Mouse (Mus musculus) left cerebral cortex, adult 8-10 months (tissue): ENCODE measurements at regions not wholly inside any gene's neighbourhood (a gene's known extent, or its start where the extent isn't known, plus 50 kb on each side); places are given as distances from the start of the nearest gene placed in this dataset.

ENCODE experiments used
- DNase-seq, 2 experiments: peaks; one replicate each; pipeline ENCODE4 v3.0.0; 2022; ENCODE audit warnings: low spot score in 2 of 2

DNA sequence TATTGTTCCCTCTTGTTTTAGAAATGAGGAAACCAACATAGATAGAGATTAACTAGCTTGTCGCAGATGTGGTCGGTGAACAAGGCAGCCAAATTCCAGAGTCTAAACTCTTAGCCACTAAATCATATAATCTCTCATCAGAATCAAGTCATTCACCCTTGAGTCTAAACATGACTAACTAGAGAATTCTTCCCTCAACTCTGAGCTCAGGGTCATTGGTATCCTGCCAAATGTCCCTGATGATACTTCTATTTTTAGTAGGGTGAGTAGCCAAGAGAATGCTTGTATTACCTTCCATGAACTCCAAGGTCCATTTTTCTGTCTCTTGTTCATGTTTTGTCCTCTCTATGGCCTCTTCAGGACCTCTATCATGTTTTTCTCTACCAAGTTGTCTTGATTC, 174.9 kb upstream of the Tars start:
- DNase-seq = no peak

DNA sequence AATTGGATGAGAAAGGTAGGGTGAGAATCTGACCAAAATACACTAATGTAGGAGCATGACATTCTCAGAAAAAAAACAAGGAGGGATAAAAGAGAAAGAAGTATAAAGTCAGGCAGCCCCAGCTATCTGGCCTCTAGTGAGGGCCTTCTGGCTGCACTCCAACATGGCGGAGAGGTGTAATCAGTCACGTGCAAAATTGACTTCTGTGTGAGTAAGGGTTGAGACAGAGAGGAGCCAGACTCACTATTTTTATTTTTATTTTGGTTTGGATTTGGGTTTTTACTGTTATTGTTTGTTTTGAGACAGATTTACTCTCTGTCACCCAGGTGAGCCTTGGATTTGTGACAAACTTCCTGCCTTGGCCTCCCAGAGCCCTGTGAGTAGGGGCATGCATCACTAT, 174.0 kb upstream of the Tars start:
- DNase-seq = no peak

DNA sequence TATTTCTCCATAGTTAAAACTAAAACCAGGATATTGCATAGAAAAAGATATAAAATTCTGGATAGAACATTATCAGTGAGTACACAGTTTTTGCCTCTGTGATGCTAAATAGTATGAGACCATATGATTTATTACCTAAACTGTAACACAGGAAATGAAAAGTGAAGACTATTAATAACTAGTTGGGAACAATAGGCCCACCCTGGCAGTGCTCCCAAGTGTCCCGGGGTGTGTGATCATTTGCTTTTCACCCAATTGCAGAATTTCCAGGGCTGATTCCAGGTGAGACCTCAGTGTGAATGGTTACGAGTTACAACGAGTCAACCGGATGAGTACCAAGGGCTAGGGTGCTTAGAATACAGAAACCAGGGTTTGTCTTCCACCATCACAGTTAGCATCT, 172.6 kb upstream of the Tars start:
- no peak for DNase-seq

DNA sequence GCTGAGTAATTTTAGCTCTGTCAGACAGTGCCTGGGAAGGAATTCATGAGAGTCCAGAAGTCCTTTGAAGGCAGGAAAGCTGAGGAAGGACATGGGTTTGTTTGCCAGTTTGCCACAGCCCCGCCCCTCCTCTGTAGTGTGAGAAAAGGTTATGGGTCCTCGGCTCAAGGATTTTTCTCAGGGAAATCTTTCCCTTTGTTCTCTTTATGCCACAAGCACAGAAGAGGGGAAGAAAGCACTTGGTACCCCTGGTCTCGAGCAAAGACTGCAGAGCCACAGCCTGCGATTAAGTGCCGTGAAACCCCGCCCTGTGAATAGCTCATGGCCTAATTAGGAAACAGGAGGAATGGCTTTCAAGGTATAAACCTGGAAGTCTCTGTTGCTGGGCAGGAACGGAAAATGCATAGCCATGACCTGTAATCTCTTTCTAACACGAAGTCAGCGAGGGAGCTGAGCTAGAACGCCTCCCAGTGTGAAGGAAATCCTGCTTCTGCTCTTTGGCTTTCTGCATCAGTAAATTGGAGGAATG, 166.1 kb upstream of the Tars start:
- DNase-seq = no peak

DNA sequence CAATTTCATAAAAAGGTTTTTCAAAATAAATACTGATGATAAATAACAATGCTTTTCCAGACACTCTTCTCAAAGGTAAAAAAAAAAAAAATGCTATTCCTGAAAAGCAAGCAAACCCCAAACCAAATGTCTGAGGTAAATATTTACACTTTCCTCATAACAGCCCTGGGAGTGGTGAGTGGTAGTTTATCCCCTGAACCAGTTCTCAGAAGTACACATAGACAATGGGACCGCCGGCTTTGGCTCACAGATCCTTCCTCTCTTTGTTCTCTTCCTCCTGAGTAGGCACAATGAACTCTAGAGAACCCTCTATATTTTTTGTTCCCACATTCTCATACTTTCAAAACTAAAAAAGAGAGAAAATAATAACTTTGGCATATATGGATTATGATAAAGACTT, 153.1 kb upstream of the Tars start:
- no peak for DNase-seq

DNA sequence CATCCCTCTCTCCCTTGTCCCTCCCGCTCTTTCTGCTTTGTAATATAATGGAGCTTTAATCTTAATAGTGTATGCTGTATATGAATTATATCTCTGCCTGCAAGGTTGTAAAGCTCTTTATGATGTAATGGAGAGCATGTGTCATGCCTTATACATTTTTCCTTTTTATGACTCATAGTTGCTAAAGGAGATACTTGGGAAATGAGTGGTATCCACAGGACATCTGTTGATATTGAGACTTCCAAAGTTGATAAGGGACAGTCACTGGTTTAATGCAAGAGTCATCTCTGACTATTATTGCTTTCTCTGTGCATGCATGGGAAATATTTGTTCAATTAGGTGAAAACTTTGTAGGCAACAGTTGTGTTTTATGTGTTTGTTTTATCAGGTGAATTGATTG, 152.6 kb upstream of the Tars start:
- no peak for DNase-seq

DNA sequence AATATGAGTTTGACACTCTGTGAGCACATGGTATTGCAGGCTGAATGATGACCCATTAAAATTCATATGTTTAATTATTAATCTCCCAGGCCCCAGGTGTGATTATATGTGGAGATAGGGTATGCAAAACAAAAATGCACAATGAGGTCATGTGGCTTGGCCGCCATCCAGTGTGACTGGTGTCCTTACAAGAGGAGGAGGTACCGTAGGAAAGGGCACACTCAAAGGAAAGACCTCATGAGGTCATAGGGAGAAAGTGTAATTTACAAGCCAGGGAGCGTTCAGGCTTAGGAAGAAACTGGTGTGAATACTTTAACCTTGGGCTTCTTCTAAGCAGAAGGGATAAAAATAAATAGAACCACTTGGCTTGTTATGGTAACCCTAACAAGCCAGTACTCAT, 140.0 kb upstream of the Tars start:
- no peak for DNase-seq

DNA sequence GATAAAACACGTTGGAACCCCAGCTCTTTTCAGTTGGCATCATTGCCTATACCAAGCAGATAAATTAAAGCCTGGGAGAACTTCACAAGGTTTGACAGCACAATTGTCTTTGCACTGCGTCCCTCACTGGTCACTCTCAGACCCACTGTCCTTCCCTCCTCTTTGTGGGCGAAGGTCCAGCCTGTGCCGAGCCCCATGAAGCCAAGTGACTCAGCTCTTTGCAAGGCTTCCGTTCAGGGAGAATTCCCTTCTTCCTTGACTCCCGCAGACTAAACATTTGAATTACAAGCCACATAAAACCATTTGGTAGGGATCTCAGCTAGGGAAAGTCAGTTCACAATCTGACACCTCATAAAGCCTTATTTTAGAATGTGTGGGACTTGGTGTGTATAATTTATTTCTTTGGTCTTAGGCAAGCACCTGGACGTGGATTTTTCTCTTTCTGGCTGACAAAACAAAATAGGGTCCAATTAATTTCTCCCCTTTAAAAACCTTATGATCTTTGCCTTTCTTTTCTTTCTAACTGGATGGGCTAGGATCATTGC, 136.7 kb upstream of the Tars start:
- DNase-seq = no peak

DNA sequence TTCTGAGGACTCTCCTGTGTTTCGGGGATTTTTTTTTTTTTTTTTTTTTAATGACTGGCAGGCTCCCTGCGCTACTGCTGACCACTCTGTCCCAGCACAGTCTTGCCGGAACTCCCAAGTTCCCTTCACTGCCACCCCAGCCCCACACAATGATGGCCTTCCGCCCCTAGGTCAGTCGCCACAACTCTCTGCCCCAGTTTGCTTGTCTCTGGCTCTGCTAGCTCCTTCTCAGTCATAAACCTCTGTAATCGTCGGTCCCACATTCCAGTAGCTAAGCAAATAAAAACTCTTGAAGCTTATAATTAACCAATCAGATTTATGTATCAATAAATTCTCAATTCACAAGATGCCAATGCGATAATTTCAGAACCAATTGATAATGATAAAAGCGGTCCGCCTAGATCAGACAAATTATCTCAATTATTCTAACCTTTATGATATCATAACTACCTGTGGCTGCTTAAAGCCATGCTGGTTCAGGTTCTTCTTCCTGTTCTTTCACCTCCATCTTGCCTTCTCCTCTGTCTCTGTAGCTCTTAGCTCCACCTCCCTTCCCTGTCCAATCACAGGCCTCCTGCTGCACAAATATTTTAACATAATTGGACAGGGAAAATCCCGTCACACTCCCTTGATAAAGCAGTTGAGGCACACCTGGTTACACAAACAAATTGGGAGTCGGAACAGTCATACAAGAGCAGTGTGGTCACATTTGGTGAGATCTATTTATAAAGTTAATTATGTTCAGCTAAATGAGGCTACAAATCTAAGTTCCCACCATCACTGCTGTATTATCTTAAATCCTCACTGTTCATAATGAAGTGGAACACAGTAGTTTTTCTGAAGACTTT, 135.2 kb upstream of the Tars start:
- no peak for DNase-seq

DNA sequence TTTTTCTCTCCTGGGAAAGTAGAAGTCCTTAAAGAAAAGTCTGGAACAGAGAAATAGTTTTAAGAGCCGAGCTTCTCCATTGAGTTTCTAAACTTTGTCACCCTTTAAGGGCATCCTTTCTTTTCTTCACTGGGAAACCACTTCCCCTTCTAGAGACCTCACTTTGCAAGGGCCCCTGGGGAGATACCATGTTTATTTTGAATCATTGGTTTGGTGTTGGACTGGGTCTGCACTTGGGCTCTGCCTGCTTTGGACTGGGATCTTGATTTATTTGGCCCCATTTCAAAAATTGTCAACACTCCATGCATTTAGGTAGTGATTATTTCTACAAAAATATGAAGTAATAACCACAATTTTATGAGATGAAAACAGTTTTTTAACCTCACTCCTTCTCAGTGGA, 134.2 kb upstream of the Tars start:
- DNase-seq = no peak

DNA sequence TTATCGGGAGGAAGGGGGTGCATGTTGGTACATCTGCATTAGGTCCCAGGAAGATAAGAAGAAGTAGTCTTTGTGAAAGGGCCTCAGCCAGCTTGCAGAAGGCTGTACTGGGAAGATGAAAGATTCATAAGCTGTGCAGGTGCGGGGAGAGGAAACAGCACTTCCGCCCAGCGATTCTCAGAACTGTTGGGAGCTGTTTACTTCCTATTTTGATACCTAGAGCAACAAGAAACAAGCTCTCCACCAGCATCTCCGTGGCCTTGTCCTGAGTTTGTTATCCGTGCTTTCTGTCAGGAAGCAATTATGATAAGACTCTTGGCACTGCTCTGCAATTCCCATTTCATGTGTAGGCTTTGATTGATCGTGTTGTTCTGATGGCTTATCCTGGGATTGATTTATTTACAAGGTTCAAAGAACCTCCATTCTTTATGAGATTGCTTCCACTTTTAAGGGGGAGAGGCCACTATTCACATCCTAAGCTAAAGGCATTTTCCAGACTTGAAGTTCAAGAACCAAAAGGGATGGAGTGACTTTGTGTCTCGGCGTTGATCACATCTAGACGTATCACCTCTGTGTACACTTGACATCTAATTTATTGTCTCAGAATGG, 133.6 kb upstream of the Tars start:
- no peak for DNase-seq

DNA sequence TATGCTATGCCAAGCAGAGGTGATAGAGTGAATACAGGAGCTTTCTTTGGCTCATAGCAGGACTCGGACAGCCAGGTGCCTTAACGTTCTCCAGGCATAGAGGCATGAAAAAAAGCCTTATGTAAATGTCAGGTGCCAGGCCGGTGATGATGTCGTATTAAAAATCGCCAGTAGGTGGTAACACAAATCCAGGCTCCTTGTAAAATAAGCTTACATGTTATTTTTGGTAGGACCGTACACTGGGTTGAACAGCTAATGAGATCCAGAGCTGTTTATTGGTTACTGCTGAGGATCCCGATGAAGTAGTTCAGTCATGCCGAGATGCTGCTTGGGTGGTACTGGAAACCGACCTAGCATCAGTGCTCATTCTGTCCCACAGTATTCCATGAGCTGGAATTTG, 133.1 kb upstream of the Tars start:
- no peak for DNase-seq

DNA sequence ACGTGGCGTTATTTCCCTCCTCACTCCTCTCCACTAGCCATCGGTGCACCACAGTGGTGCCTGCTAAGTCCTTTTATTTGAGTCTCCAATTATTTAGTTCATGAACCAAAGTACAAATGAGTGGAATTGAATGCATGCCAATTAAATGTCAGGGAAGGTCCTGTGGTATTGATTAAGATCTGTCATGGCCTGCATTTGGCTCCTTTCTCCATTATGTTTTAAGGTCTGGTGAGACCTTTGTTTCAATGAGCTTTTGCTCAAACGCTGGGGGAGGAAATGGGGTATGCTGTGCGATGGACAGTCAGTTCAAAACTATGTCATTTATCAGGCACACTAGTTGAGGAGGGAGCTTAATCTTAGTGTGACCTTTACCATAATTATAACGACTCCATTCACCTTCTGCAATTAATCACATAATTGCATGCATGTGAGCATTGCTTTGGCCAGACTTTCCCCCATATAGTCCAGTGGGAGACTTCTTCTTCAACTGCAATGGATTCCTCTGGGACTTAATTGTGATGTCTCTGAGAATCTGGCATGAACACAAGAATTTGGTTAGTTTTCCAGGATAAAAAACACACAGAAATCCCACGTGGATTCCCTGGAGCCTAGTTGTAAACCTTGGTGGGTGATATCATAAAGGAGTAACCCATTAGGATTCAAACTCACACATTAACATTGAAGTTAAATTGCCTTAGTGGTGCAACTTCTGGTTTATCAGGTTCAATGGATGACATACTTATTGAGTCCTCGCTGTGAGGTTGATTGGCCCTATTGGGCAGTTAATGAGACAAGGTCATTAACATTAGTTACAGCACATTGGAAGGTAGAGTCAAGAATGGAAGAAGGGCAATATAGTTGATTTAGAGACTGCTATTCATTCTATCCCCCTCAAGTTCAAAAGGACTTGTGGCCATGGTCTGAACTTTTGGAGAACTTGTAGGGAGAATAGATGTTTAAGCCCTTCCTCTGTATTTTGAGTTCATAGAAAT, 130.7 kb upstream of the Tars start:
- DNase-seq = no peak

DNA sequence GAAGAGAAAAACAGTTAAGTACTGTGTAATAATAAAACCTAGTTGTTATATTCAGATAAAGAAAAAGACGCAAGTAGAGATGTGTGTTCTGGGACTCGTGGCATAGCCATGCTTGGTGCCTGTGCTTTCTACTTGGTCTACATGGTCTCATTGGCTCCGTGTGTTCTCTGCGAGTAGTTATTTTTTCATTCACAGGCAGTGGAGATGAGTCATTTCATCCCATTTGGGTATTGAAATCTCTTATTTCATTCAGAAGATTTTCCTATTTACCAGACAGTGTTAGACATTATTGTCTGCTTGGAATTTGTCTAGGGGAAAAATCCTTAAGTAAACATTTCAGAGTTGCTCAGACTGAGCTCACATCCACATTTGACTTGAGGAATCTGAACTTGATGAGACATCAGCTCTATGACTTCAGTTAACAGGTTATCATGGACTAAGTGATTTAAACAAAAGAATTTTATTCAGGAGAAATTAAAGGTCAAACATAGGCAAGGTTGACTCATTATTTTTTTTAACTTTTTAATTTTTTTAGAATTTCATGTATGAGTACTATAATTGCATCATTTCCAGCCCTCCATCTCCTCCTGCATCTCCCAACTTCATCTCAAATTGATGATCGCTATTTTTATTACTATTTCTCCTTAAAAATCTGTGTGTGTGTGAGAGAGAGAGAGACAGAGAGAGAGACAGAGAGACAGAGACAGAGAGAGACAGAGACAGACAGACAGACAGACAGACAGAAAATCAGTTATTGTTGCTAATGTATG, 125.1 kb upstream of the Tars start:
- no peak for DNase-seq

DNA sequence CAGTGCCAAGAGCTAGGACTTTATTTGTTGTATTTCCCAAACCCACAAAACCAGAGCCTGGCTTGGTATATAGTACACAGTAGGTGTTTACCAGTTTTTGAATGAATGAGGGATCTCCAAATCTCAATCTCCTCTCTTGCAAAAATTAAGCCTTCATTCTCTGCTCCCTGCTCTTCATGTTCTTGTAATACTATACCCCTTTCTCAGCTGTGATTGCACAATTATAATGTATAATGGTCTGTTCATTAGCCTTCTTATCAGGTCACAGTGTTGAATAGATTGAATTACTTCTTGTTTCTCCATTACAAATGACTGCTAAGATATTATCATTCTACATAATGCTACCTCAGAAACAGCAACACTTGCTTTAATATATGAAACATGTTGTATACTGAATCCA, 119.1 kb upstream of the Tars start:
- no peak for DNase-seq

DNA sequence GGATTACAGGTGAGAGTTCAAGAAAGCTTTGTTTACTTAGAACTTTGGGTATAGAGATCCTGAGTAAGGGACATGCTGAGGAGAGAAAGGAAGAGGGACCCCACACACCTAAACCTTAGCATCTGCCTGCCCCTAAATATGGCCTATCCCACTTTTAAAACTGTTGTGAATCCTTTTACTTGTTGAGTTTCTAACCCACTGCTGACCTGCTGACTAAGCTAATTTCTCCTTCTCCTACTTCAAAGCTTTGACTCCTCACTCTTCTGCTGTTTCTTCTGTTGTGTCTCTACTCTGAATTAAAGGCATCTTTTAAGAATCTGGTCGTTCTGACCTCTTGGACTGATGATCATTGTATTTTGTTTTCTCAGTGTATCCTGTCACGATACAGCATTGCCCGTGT, 118.4 kb upstream of the Tars start:
- DNase-seq = no peak

DNA sequence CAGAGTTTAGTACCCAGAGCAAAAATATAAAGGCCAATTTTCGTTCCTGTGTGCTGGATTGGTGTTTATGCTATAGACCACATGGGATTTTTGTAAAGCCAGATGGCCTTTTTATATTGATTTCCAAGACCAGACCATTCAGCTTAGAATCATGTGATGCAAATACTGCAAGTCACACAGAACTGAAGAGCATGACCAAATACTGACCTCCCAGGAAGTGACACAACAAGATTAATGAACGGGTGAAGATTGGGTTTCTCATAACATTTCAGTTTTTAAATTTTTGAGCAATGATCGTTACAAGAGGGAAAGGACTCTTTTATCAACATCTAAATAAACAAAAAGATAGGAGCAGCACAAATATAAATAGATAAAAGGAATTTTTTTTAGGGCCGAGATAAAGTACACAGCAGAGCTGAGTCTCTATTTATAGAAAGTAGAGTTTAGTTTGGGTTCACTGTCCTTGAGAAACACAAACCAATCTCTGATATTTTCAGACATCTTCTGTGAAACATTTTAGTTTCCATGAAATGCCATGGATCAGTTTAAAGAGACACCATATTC, 105.7 kb upstream of the Tars start:
- no peak for DNase-seq

DNA sequence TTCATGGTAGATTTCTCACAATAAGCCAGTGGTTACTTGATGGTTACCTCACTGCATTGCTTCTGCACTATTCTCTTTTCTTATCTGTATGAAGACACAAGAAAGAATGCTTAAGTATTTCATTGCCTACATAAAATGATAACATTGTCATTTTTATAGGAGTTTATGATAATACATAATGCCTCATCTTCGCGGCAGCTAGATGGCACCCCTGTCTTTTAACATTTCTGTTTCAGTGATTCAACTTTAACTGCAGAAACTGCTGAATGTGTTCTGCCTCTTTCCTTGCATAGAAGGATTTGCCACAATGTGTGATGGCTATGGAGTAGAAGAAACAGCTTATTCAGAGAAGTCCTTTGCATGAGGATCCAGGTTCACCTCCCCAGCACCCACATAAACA, 97.0 kb upstream of the Tars start:
- no peak for DNase-seq

DNA sequence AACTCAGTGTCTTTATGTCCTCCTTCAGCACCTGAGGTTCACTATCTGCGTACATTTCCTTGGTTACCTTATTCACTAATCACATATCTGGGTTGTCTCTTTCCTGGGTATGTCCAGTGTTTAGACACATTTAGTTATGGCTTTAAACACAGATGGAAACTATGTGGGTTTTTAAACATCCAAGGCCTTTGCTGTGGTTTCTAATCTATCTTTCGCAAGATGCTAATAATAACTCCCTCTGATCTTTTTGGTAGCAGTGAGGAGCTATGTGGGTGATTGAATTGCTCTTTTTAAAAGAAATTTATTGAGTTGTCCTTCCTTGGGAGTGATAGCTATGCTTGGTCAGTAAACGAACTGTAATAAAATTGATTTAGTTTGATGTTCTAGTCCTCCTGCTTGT, 89.7 kb upstream of the Tars start:
- DNase-seq = no peak

DNA sequence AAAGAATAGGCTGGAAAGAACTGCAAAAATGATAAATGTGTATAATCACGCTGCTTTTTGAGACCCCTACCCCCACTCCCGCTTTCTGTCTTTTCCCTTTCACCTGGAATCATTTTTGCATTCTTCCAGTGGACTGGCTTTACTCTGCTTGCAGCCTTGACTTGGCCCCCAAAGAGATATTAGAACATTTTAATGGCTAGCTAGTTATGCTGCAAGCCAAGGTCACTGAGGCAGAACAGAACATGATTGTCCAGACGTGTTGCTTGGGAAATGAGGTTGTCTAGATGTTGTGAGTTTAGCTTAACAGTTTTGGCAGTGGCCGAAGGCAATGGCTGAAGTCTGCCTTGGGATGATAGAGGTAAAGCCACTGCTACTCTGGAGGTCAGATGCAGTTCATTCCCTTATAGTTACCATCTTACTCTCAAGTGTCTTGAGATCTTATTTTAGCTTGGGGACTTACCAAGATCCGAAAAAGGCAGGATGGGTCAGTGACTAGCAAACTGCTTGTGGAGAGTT, 87.9 kb upstream of the Tars start:
- no peak for DNase-seq
